Mouse (Mus musculus): Measurements from ENCODE around the gene Ncf4. TPM values are rescaled to one million over a fixed set of nuclear protein-coding genes. Genes with fewer than 3 reads are reported as not detected.
"Not testable (repeated sequence)": the region's sequence is repeated elsewhere in the genome, so short reads cannot be mapped to it uniquely, and the experiment has no call there.

Ncf4 gene
- polyA plus RNA-seq, 1 experiment from 2014 or later: 12.6 TPM

DNA sequence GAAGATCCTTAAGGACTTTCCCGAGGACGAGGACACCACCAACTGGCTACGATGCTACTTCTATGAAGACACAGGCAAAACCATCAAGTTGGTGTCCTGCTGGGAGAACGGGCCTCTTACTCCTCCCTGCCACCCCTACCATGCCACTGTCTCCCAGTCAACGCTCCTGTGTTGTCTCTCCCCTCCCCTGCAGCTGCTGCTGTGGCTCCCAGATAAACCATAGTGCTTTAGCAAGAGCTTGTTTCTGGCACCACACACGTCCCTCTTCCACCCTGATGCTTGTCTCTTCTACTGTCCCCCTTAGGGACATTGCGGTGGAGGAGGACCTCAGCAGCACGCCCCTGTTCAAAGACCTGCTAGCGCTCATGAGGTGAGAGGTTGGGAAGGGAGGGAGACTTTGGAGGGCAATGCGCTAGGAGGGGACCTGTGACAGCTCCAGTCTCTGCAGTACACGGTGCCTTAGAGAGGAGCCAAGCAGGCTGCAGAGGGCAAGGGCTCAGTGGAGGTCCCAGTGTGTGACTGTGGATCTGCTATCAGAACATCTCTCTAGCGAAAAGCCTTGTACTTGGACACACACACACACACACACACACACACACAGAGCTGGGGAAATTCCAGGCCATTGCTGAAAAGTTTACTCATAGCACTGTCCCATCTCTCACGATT lies 16.2 kb downstream of the Ncf4 start:
- Histone ChIP-seq H3K27me3 (replicated peaks; ENCODE audit: insufficient read depth, low read length) (no peaks in the 10 kb centered on the region), H3K27ac (ENCODE audit: low read length) (no peak overlapping the region), H3K4me2 (replicated peaks; ENCODE audit: low read depth, low read length) (no peak overlapping the region), H3K9ac (replicated peaks; ENCODE audit: low read depth) (no peak overlapping the region), H3K4me1 (ENCODE audit: insufficient read depth, low read depth, low read length) (no peaks in the 10 kb centered on the region), H3K9me3 (ENCODE audit: low read length) (no peaks in the 10 kb centered on the region), H3K4me3 (ENCODE audit: low read depth, low read length) (no peak overlapping the region), H3K36me3 (ENCODE audit: insufficient read depth, low read length) (no peaks in the 10 kb centered on the region)
- no peak for ATAC-seq
- DNase-seq (ENCODE audit: low spot score): no peak
- 56% methylated on average over 13 of the region's 13 CpGs for WGBS
- TF ChIP-seq EP300 (IDR thresholded peaks at IDR 0.05) (no peak), CTCF (IDR thresholded peaks at IDR 0.05) (no peak)

DNA sequence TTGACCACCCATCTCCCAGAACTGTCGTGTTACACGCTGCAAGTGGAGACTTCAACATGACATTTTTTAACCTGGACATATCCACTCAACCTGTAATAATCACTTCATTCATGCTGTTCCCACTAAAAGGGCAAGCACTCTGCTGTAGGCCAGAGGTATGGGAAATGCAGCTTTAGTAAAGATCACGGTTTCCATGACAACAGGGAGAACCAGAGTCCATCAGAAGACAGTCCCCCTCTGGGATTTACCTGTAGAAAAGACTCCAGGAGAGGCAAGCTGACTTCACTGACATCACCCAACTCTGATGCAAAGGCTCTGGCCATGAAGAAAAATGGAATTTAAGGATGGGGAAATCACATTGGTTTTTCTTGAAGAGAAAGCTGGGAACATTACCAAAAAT lies 18.7 kb downstream of the Ncf4 start:
- Histone ChIP-seq H3K4me2 (replicated peaks; ENCODE audit: low read depth, low read length) (no peak overlapping the region), H3K4me3 (ENCODE audit: low read depth, low read length) (no peak overlapping the region), H3K27ac (ENCODE audit: low read length) (no peak overlapping the region), H3K9ac (replicated peaks; ENCODE audit: low read depth) (no peak overlapping the region), H3K36me3 (ENCODE audit: insufficient read depth, low read length) (no peaks in the 10 kb centered on the region), H3K4me1 (ENCODE audit: insufficient read depth, low read depth, low read length) (no peaks in the 10 kb centered on the region), H3K27me3 (replicated peaks; ENCODE audit: insufficient read depth, low read length) (no peaks in the 10 kb centered on the region), H3K9me3 (ENCODE audit: low read length) (no peaks in the 10 kb centered on the region)
- no peak for ATAC-seq
- 55% methylated on average over 3 of the region's 3 CpGs for WGBS
- no peak for DNase-seq (ENCODE audit: low spot score)
- no peak for TF ChIP-seq CTCF (IDR thresholded peaks at IDR 0.05)
- TF ChIP-seq EP300 (IDR thresholded peaks at IDR 0.05): no peak

DNA sequence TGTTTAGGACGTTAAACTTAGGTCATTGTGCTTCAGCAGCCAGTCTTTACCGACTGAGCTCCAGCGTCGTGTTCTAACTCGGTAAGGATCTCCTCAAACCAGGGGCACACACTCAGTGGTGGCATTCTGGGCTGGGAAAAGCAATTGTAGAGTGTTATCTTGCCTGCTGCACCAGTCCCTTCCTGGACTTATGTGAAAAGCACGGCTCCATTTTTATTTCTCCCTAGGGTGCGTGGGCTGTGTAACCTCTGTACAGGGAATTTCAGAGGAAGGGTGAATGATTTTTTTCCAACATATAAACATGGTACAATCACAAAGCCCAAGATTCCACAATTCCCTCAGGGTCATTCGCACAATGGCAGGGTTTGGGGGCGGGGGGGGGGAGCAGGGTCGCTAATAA lies 22.8 kb downstream of the Ncf4 start:
- WGBS: 74% methylated on average over 10 of the region's 10 CpGs

DNA sequence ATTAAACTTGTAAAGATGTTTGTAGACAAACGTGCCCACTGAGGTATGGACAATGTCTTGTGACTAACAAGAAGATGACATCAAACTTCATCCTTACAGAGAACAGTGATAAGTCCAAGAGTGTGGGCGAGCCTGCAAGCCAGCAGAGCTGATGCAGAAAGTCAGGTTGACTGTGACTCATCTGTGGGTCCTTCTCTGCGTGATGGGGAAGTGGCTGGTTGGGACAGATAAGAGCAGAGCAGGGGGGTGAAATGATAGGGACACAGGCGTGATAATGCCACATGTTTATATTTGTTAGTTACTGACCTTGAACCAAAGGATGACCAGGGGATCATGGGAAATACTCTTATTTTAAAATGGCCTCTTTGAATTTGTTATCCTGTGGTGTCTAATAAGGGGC lies 23.3 kb downstream of the Ncf4 start:
- no peak for TF ChIP-seq CTCF (IDR thresholded peaks at IDR 0.05)
- TF ChIP-seq EP300 (IDR thresholded peaks at IDR 0.05): peak; percentile 34; the same call in 1 of the 2 replicates
- no peak overlapping the region for H3K4me3 ChIP-seq (ENCODE audit: low read depth, low read length)
- DNase-seq (ENCODE audit: low spot score) (no peak), ATAC-seq (0 out of 2 replicates have a peak, but pooled peaks have one; percentile 26)
- H3K36me3 ChIP-seq (ENCODE audit: insufficient read depth, low read length): no peaks in the 10 kb centered on the region
- no peak overlapping the region for H3K4me2 ChIP-seq (replicated peaks; ENCODE audit: low read depth, low read length)
- H3K9me3 ChIP-seq (ENCODE audit: low read length): no peaks in the 10 kb centered on the region
- no peaks in the 10 kb centered on the region for H3K27me3 ChIP-seq (replicated peaks; ENCODE audit: insufficient read depth, low read length)
- H3K27ac ChIP-seq (ENCODE audit: low read length): no peak overlapping the region
- 41% methylated on average over 4 of the region's 4 CpGs for WGBS
- no peak overlapping the region for H3K9ac ChIP-seq (replicated peaks; ENCODE audit: low read depth)
- H3K4me1 ChIP-seq (ENCODE audit: insufficient read depth, low read depth, low read length): no peaks in the 10 kb centered on the region

More for the DNA sequence above, 22.8 kb downstream of the Ncf4 start:
- H3K4me2 ChIP-seq (replicated peaks; ENCODE audit: low read depth, low read length): no peak overlapping the region
- no peak for TF ChIP-seq EP300 (IDR thresholded peaks at IDR 0.05)
- TF ChIP-seq CTCF (IDR thresholded peaks at IDR 0.05): no peak
- H3K9me3 ChIP-seq (ENCODE audit: low read length): no peaks in the 10 kb centered on the region
- no peak overlapping the region for H3K27ac ChIP-seq (ENCODE audit: low read length)
- ATAC-seq (no peak), DNase-seq (ENCODE audit: low spot score) (no peak)
- no peaks in the 10 kb centered on the region for H3K4me1 ChIP-seq (ENCODE audit: insufficient read depth, low read depth, low read length)
- no peaks in the 10 kb centered on the region for H3K27me3 ChIP-seq (replicated peaks; ENCODE audit: insufficient read depth, low read length)
- H3K36me3 ChIP-seq (ENCODE audit: insufficient read depth, low read length): no peaks in the 10 kb centered on the region
- H3K9ac ChIP-seq (replicated peaks; ENCODE audit: low read depth): no peak overlapping the region
- H3K4me3 ChIP-seq (ENCODE audit: low read depth, low read length): no peak overlapping the region

DNA sequence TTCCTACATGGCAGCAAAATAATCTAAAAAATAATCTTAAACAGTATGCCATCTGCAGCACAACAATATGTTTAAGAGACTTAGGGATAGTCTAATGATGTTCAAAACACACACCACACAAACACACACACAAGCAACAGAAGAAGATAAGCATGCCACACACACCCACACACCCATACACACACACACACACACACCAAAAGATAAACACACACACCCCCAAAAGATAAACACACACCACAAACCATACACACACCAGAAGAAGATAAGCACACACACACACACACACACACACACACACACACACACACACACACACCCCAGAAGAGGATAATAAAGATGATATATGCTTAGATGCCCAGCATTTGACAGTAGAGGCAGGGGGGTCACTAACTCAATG lies 26.6 kb downstream of the Ncf4 start:
- no peaks in the 10 kb centered on the region for H3K27me3 ChIP-seq (replicated peaks; ENCODE audit: insufficient read depth, low read length)
- no peak for DNase-seq (ENCODE audit: low spot score)
- no peak for ATAC-seq
- H3K9me3 ChIP-seq (ENCODE audit: low read length): no peaks in the 10 kb centered on the region
- H3K4me1 ChIP-seq (ENCODE audit: insufficient read depth, low read depth, low read length): no peaks in the 10 kb centered on the region
- no peak overlapping the region for H3K4me2 ChIP-seq (replicated peaks; ENCODE audit: low read depth, low read length)
- H3K4me3 ChIP-seq (ENCODE audit: low read depth, low read length): no peak overlapping the region
- no peak overlapping the region for H3K9ac ChIP-seq (replicated peaks; ENCODE audit: low read depth)
- H3K27ac ChIP-seq (ENCODE audit: low read length): no peak overlapping the region
- no peak for TF ChIP-seq EP300 (IDR thresholded peaks at IDR 0.05)
- no peak for TF ChIP-seq CTCF (IDR thresholded peaks at IDR 0.05)
- H3K36me3 ChIP-seq (ENCODE audit: insufficient read depth, low read length): no peaks in the 10 kb centered on the region

DNA sequence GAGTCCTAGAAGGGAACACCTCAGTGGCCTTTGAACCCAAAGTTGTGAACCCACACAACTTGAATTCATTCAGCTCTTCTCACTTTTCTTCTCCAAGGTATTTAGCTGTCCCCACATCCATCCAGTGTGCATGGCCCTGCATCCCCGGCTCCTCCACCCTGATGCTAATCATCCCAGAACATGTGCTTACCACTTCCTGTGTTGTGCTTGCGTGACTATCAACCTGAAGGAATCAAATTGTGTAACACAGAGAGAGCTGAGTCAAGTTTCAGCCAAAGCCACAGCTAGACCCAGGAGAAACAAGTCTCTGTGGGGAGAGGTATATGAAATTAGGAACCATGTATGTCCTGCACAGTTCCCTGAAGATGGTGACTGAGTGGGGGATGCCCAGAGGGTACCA lies 33.7 kb downstream of the Ncf4 start:
- 65% methylated on average over 2 of the region's 2 CpGs for WGBS
- Histone ChIP-seq H3K9ac (replicated peaks; ENCODE audit: low read depth) (no peak overlapping the region), H3K9me3 (ENCODE audit: low read length) (no peaks in the 10 kb centered on the region), H3K27ac (ENCODE audit: low read length) (no peak overlapping the region), H3K4me1 (ENCODE audit: insufficient read depth, low read depth, low read length) (no peaks in the 10 kb centered on the region), H3K4me2 (replicated peaks; ENCODE audit: low read depth, low read length) (no peak overlapping the region), H3K36me3 (ENCODE audit: insufficient read depth, low read length) (no peaks in the 10 kb centered on the region), H3K4me3 (ENCODE audit: low read depth, low read length) (no peak overlapping the region), H3K27me3 (replicated peaks; ENCODE audit: insufficient read depth, low read length) (no peaks in the 10 kb centered on the region)
- ATAC-seq (no peak), DNase-seq (ENCODE audit: low spot score) (no peak)
- TF ChIP-seq CTCF (IDR thresholded peaks at IDR 0.05): no peak
- TF ChIP-seq EP300 (IDR thresholded peaks at IDR 0.05): no peak

DNA sequence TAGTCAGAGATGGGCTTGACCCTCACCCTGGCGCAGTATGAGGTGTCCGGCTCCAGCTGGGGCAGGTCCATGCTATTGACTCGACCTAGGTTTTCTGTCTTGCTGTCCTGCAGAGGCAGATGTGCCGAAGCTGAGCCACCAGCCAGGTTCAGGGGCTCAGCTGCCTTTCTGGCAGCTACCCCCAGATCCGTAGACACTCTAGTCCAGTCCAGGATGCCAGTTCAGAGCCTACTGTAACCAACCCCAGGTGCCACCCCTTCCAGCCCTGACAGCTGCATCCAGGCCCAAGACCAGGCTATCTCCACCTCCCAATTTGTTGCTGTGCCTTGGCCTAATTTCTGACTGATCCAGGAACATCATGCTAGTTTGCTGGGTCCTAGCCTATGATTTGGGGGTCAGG lies 43.3 kb downstream of the Ncf4 start:
- Histone ChIP-seq H3K27me3 (replicated peaks; ENCODE audit: insufficient read depth, low read length) (no peaks in the 10 kb centered on the region), H3K4me2 (replicated peaks; ENCODE audit: low read depth, low read length) (no peak overlapping the region), H3K27ac (ENCODE audit: low read length) (no peak overlapping the region), H3K36me3 (ENCODE audit: insufficient read depth, low read length) (no peaks in the 10 kb centered on the region), H3K9ac (replicated peaks; ENCODE audit: low read depth) (no peak overlapping the region), H3K9me3 (ENCODE audit: low read length) (no peaks in the 10 kb centered on the region), H3K4me3 (ENCODE audit: low read depth, low read length) (no peak overlapping the region), H3K4me1 (ENCODE audit: insufficient read depth, low read depth, low read length) (no peaks in the 10 kb centered on the region)
- 85% methylated on average over 5 of the region's 5 CpGs for WGBS
- TF ChIP-seq CTCF (IDR thresholded peaks at IDR 0.05): no peak
- no peak for TF ChIP-seq EP300 (IDR thresholded peaks at IDR 0.05)
- no peak for ATAC-seq
- DNase-seq (ENCODE audit: low spot score): no peak

DNA sequence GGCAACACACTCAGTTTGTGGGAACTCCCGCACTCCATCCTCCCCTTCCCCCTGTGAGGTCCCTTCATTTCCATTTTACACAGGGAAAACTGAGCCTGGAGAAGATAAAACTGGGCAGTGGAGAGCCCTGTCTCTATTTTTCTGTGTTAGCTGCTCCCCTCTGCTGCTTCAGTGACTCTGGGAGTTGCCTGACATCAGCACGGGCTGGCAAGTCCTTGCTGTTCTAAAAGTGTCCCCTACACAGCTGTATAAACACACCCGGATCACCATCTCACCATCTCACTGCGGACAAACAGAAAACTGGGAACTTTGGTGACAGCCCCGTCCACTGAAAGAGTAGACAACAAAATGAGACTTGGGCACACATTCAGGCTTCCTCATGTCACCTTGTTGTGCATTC lies 45.2 kb downstream of the Ncf4 start:
- not testable (repeated sequence) for H3K9me3 ChIP-seq (ENCODE audit: low read length); ATAC-seq; H3K36me3 ChIP-seq (ENCODE audit: insufficient read depth, low read length); H3K4me2 ChIP-seq (replicated peaks; ENCODE audit: low read depth, low read length); H3K4me3 ChIP-seq (ENCODE audit: low read depth, low read length); H3K27me3 ChIP-seq (replicated peaks; ENCODE audit: insufficient read depth, low read length); H3K9ac ChIP-seq (replicated peaks; ENCODE audit: low read depth); H3K4me1 ChIP-seq (ENCODE audit: insufficient read depth, low read depth, low read length); H3K27ac ChIP-seq (ENCODE audit: low read length); DNase-seq (ENCODE audit: low spot score)
- 32% methylated on average over 5 of the region's 5 CpGs for WGBS

DNA sequence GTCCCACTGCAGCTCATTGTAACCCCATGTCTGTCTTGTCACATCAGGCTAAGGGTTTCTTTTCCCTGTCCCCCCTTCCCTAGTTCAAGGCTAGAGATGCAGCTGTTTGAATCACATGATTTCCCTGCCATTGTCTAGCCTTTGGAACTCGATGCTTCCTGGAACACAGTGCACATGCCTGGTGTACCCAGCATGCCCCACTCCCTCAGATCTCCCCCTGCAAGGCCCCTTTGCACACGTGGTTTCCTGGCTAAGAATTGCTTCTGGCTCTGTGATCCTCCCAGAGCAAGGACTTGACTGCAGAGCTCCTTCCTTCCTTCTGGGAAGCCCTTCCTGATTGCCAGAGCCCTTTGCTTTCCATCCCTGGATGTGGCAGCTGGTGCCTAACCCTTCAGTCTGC lies 48.6 kb downstream of the Ncf4 start:
- H3K4me1 ChIP-seq (ENCODE audit: insufficient read depth, low read depth, low read length); H3K4me3 ChIP-seq (ENCODE audit: low read depth, low read length); H3K27me3 ChIP-seq (replicated peaks; ENCODE audit: insufficient read depth, low read length); H3K36me3 ChIP-seq (ENCODE audit: insufficient read depth, low read length); H3K9ac ChIP-seq (replicated peaks; ENCODE audit: low read depth); H3K27ac ChIP-seq (ENCODE audit: low read length); DNase-seq (ENCODE audit: low spot score); H3K4me2 ChIP-seq (replicated peaks; ENCODE audit: low read depth, low read length); H3K9me3 ChIP-seq (ENCODE audit: low read length): not testable (repeated sequence)
- 2% methylated on average over 2 of the region's 2 CpGs for WGBS
- peak; percentile 69 for ATAC-seq
